Mouse (Mus musculus): ENCODE measurements at regions not wholly inside any gene's neighbourhood (a gene's known extent, or its start where the extent isn't known, plus 50 kb on each side); places are given as distances from the start of the nearest gene placed in this dataset.

DNA sequence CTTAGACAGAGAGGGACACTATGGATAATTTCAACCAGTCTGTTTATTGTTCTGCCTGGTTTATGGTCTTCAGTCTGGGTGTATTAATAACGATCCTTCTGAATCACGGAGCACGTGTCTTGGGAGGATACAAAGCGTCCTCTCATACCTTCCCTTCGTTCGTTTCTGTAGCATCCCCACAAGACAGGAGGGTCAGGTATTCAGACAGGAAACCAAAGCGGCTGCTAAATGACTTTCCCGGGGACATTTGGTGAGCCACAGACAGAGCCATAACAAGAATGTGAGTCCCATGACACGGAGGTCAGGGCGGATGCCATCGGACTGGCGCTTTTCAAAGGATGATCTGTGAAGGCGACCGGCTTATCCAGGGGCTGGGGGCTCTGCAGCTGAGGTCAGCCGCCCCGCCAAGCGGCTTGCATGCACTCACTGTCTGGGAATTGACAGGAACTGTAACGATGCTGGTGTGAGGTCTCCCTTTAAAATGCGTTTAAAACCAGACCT, 120.9 kb upstream of the Lrig3 start:
- Histone ChIP-seq H3K4me1 (peaks cover 5% of the 10 kb centered on the region), H3K9ac (peak overlapping the region; percentile 14; the same call in 1 of the 2 replicates), H3K27ac (no peak overlapping the region), H3K4me2 (peak overlapping the region; percentile 33), H3K4me3 (0 out of 2 replicates have a peak overlapping the region, but pooled peaks have one; percentile 1), H3K9me3 (replicated peaks) (no peaks in the 10 kb centered on the region), H3K36me3 (ENCODE audit: poor library complexity, severe bottlenecking) (no peaks in the 10 kb centered on the region), H3K27me3 (peaks cover 36% of the 10 kb centered on the region)
- WGBS: 15% methylated on average over 19 of the region's 19 CpGs
- no peak for ATAC-seq

DNA sequence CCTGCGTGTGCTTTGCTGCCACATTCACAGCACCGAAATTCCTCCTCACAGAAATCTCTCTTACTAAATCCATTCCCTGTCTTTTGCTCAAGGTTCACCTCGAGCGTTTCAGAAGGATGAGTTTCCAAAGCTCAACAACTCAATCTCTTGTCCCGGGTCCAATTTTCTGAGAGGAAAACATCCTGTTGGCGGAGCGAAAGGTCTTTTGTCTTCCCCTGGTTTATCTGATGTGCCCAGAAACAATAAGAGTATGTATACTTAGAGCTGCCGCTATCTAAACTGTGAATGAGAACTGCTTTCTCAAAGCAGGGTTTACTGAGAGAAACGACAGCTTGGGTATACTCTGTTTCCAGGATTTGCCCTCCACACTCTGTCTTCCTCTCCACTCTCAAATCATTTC, 115.6 kb upstream of the Lrig3 start:
- Histone ChIP-seq H3K9me3 (replicated peaks) (no peaks in the 10 kb centered on the region), H3K4me2 (no peak overlapping the region), H3K36me3 (ENCODE audit: poor library complexity, severe bottlenecking) (no peaks in the 10 kb centered on the region), H3K4me3 (no peak overlapping the region), H3K27ac (no peak overlapping the region), H3K27me3 (peaks cover 11% of the 10 kb centered on the region), H3K4me1 (no peaks in the 10 kb centered on the region), H3K9ac (no peak overlapping the region)
- WGBS: 57% methylated on average over 9 of the region's 9 CpGs
- ATAC-seq: no peak

DNA sequence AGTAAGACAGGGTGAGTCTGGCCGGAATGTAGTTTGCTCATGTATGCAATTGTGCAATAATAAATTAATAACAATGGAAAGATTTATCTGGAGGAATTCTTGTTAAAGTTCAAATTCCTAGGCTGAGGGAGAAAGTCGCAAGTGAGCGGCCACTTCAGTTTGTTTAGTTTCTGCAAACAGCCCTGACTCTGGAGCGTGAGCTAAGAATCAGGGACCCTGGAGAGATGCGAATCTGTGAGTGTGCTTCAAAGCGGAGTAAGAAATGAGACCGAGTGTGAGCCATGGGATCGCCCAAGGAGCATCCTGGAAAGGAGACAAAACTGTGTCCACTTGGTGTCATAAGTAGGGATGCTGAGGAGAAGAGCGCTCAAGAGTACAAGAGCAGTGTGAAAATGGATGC, 104.2 kb upstream of the Lrig3 start:
- ATAC-seq: no peak
- no peak overlapping the region for H3K4me3 ChIP-seq
- no peaks in the 10 kb centered on the region for H3K9me3 ChIP-seq (replicated peaks)
- no peaks in the 10 kb centered on the region for H3K27me3 ChIP-seq
- no peaks in the 10 kb centered on the region for H3K36me3 ChIP-seq (ENCODE audit: poor library complexity, severe bottlenecking)
- no peak overlapping the region for H3K9ac ChIP-seq
- no peak overlapping the region for H3K4me2 ChIP-seq
- WGBS: 95% methylated on average over 9 of the region's 9 CpGs
- H3K27ac ChIP-seq: no peak overlapping the region
- H3K4me1 ChIP-seq: no peaks in the 10 kb centered on the region

DNA sequence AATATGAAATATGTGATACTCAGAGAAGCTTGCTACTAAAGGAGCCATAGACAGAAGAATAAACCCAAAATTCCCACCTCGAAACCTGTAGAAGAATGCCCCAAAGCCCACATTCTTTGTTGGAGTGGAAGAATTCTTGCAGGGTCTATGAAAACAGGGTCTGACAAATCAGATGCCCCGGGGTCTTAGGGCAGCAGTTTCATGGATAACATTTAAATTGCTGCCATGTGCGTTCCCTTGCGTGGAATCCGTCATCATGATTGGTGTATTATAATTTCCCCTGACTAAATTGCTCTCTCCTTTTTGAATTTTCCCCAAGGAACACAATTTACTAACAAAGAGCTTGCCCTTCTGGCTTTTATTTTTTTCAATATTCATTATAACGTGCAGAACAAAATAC, 99.6 kb upstream of the Lrig3 start:
- ATAC-seq: no peak
- H3K27me3 ChIP-seq: no peaks in the 10 kb centered on the region
- WGBS: 86% methylated on average over 6 of the region's 6 CpGs

DNA sequence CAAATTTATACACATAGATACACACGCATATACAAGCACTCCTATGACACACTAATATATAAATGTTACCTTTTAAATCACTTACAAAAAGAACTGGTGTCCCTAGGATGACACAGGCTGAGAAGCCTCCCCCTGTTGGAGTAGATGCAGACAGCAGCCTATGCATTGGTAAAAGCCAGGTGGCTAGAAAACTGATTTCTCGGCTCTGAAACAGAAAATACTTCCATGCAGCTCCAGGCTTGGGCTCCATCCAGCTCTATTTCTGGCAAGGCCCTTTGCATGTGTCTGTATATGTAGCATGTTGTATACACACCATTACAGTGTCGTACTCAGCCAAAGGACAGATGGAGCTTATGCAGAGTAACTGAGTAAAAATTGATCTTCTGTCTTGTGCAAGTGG, 81.4 kb upstream of the Lrig3 start:
- Histone ChIP-seq H3K27ac (no peak overlapping the region), H3K4me2 (no peak overlapping the region), H3K36me3 (ENCODE audit: poor library complexity, severe bottlenecking) (no peaks in the 10 kb centered on the region), H3K9me3 (replicated peaks) (0 out of 2 replicates have a peak, but pooled peaks cover 2% of the 10 kb centered on the region), H3K4me1 (0 out of 2 replicates have a peak, but pooled peaks cover 5% of the 10 kb centered on the region), H3K27me3 (no peaks in the 10 kb centered on the region), H3K9ac (no peak overlapping the region), H3K4me3 (no peak overlapping the region)
- 85% methylated on average over 3 of the region's 3 CpGs for WGBS
- ATAC-seq: peak; percentile 83; the same call in 1 of the 2 replicates

More for the DNA sequence above, 99.6 kb upstream of the Lrig3 start:
- H3K27ac ChIP-seq: no peak overlapping the region
- no peaks in the 10 kb centered on the region for H3K4me1 ChIP-seq
- H3K9me3 ChIP-seq (replicated peaks): no peaks in the 10 kb centered on the region
- H3K4me2 ChIP-seq: no peak overlapping the region
- no peak overlapping the region for H3K9ac ChIP-seq
- no peak overlapping the region for H3K4me3 ChIP-seq
- H3K36me3 ChIP-seq (ENCODE audit: poor library complexity, severe bottlenecking): no peaks in the 10 kb centered on the region

DNA sequence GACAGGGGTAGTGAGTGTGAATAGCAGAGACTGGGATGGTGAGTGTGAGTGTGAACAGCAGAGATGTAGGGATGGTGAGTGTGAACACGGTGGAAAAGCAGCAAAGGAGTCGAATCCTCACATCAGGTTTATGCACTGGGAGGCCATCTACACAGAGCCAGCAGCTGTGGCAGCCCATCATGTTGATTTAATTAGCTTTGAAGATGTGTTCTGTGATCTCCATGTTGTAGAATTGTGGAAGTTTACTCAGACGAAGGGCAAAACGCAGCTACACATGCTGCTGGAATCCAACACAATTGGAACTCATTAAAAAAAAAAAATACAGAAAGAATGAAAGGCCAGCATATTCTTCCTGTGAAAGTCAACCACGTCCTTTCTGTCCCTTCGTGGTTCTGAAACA, 80.2 kb upstream of the Lrig3 start:
- no peak overlapping the region for H3K9ac ChIP-seq
- no peak for ATAC-seq
- 0 out of 2 replicates have a peak, but pooled peaks cover 2% of the 10 kb centered on the region for H3K9me3 ChIP-seq (replicated peaks)
- H3K4me3 ChIP-seq: no peak overlapping the region
- no peaks in the 10 kb centered on the region for H3K36me3 ChIP-seq (ENCODE audit: poor library complexity, severe bottlenecking)
- H3K4me1 ChIP-seq: 0 out of 2 replicates have a peak, but pooled peaks cover 5% of the 10 kb centered on the region
- no peak overlapping the region for H3K4me2 ChIP-seq
- no peak overlapping the region for H3K27ac ChIP-seq
- 15% methylated on average over 6 of the region's 6 CpGs for WGBS
- no peaks in the 10 kb centered on the region for H3K27me3 ChIP-seq

DNA sequence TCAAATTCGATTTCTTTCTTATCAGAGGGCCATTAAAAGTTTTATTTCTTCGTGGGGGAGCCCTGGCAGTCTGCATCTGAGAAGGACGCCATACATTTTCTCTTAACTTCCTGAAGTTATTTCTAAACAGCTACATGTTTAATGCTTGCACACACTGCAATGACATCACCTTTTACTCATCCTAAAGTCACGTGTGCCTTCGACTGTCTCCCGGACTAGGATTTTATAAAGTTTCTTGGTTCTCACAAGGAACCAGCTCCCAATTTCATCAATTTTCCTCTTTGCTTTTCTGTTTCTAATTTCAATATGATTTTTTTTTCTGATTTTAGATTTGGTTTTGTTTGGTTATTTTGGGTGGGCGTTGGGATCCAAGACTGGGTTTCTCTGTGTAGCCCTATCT, 73.8 kb upstream of the Lrig3 start:
- Histone ChIP-seq H3K27me3 (no peaks in the 10 kb centered on the region), H3K4me3 (no peak overlapping the region), H3K36me3 (ENCODE audit: poor library complexity, severe bottlenecking) (no peaks in the 10 kb centered on the region), H3K4me2 (no peak overlapping the region), H3K9me3 (replicated peaks) (0 out of 2 replicates have a peak, but pooled peaks cover 2% of the 10 kb centered on the region), H3K4me1 (no peaks in the 10 kb centered on the region), H3K9ac (no peak overlapping the region), H3K27ac (no peak overlapping the region)
- ATAC-seq: no peak
- 85% methylated on average over 7 of the region's 7 CpGs for WGBS

DNA sequence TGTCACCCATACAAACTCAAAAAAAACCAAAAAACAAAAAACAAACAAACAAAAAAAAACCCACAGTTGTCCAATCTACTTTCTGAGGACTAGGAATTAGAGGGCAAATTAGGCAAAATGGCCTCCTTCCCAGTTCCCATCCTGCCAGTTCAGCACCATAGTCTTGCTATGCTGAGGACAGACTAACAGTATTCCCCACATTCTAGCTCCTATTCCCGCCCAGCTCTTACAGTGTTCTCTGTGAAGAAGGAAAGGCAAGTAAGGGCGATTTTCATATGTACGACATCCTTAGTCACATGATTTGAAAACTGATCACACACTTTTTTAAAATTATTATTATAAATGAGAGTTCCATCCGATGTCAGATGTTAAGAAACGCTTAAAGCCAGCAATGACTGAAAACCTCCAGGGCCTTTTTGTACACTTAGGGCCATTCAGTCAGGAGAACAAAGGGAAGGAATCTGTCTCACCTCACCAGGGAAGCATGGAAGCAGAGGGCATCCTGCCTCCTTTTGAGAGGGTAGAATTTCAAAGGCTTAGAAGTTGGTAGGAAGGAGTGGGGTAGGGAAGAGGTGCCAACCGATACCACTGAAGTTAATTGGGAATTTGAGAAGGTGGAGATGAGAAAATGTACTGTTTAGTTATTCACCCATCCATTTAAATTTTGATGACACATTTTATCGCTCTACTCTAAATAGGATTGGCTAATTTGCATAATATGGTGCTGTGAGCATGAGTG, 70.1 kb upstream of the Lrig3 start:
- no peak overlapping the region for H3K4me3 ChIP-seq
- H3K9me3 ChIP-seq (replicated peaks): no peaks in the 10 kb centered on the region
- no peaks in the 10 kb centered on the region for H3K27me3 ChIP-seq
- WGBS: 54% methylated on average over 7 of the region's 7 CpGs
- no peaks in the 10 kb centered on the region for H3K4me1 ChIP-seq
- no peak overlapping the region for H3K9ac ChIP-seq
- no peak for ATAC-seq
- no peak overlapping the region for H3K4me2 ChIP-seq
- H3K27ac ChIP-seq: no peak overlapping the region
- H3K36me3 ChIP-seq (ENCODE audit: poor library complexity, severe bottlenecking): no peaks in the 10 kb centered on the region

DNA sequence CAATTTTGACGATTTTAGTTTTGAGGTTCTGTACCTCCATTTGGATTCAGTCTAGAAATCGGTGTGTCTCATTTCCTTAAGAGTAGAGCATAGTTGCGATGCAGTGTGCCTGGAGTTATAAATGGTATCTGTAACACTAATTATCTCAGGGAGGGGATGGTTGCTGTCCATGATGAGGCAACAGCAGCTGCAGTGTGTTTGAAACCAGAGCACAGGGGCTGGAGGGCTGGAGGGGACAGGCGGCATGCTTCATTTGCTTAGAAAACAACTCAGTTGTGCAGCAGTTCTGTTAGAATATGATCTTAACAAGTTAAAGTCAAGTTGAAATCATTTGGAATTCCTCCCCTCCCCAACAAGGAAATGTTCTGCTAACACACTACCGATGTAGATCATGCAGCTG, 69.3 kb upstream of the Lrig3 start:
- H3K4me2 ChIP-seq: no peak overlapping the region
- H3K9ac ChIP-seq: no peak overlapping the region
- no peak overlapping the region for H3K4me3 ChIP-seq
- no peak overlapping the region for H3K27ac ChIP-seq
- H3K27me3 ChIP-seq: no peaks in the 10 kb centered on the region
- no peaks in the 10 kb centered on the region for H3K4me1 ChIP-seq
- no peaks in the 10 kb centered on the region for H3K36me3 ChIP-seq (ENCODE audit: poor library complexity, severe bottlenecking)
- ATAC-seq: no peak
- 75% methylated on average over 5 of the region's 5 CpGs for WGBS
- H3K9me3 ChIP-seq (replicated peaks): no peaks in the 10 kb centered on the region

DNA sequence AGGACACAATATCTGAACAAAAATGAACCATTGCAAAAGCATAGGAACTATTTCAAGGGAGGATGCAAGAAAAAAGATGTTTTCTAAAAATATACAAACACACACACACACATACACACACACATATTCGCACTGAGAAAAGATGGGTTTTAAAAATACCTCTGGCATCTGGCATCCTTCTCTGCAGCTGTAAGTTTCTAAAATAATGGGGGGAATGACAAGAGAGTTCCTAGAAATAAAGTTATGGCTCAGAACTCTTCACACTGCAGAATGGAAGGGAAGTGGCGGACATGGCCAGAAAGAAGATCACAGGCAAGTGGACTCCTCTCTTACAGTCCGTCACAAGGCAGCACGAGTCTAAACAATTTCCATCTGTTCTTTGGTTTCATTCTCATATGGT, 66.5 kb upstream of the Lrig3 start:
- no peak overlapping the region for H3K4me2 ChIP-seq
- no peaks in the 10 kb centered on the region for H3K4me1 ChIP-seq
- no peak overlapping the region for H3K27ac ChIP-seq
- no peak for ATAC-seq
- whole genome bisulfite sequencing: 89% methylated on average over 4 of the region's 4 CpGs
- H3K36me3 ChIP-seq (ENCODE audit: poor library complexity, severe bottlenecking): no peaks in the 10 kb centered on the region
- H3K9ac ChIP-seq: no peak overlapping the region
- H3K27me3 ChIP-seq: no peaks in the 10 kb centered on the region
- H3K9me3 ChIP-seq (replicated peaks): no peaks in the 10 kb centered on the region
- H3K4me3 ChIP-seq: no peak overlapping the region

DNA sequence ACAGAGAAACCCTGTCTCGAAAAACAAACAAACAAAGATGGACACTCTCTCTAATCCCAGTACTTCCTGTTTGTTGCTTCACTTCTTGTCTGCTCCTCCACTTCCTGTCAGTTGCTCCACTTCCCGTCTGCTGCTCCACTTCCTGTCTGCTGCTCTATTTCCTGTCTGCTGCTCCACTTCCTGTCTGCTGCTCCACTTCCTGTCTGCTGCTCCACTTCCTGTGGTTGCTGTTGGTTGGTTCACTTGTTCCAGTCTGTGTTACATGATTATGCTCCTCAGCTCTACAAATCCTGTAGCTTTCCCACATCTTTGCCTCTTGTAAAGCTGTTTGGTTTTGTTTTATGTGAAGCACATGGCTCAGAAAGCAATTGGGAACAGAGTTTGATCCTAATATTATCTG, 65.4 kb upstream of the Lrig3 start:
- no peak overlapping the region for H3K4me3 ChIP-seq
- H3K27me3 ChIP-seq: no peaks in the 10 kb centered on the region
- no peak overlapping the region for H3K27ac ChIP-seq
- 86% methylated on average over 2 of the region's 2 CpGs for WGBS
- H3K9ac ChIP-seq: no peak overlapping the region
- no peaks in the 10 kb centered on the region for H3K36me3 ChIP-seq (ENCODE audit: poor library complexity, severe bottlenecking)
- H3K4me1 ChIP-seq: no peaks in the 10 kb centered on the region
- no peaks in the 10 kb centered on the region for H3K9me3 ChIP-seq (replicated peaks)
- ATAC-seq: no peak
- H3K4me2 ChIP-seq: no peak overlapping the region

DNA sequence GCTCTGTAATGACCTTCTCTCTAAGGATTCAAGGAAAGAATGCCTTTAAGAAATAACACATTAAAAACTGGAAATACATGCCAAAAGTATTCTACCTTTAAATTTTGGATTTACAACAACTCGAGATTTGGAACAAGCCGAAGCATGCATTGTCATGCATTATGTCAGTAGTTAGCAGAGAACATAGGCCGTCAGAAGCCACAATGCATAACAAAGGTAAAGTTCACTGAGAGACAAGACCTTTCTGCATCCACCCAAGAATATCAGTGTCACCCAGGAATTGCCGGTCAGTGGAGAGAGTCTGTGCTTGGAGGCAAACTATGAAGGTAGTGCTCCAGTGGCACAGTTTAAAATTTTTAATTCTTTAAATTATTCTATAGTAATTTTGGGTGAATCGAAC, 63.3 kb upstream of the Lrig3 start:
- H3K4me2 ChIP-seq: no peak overlapping the region
- no peaks in the 10 kb centered on the region for H3K4me1 ChIP-seq
- H3K36me3 ChIP-seq (ENCODE audit: poor library complexity, severe bottlenecking): no peaks in the 10 kb centered on the region
- no peak overlapping the region for H3K9ac ChIP-seq
- no peak overlapping the region for H3K27ac ChIP-seq
- H3K27me3 ChIP-seq: no peaks in the 10 kb centered on the region
- 78% methylated on average over 5 of the region's 5 CpGs for WGBS
- no peak for ATAC-seq
- H3K9me3 ChIP-seq (replicated peaks): no peaks in the 10 kb centered on the region
- no peak overlapping the region for H3K4me3 ChIP-seq

DNA sequence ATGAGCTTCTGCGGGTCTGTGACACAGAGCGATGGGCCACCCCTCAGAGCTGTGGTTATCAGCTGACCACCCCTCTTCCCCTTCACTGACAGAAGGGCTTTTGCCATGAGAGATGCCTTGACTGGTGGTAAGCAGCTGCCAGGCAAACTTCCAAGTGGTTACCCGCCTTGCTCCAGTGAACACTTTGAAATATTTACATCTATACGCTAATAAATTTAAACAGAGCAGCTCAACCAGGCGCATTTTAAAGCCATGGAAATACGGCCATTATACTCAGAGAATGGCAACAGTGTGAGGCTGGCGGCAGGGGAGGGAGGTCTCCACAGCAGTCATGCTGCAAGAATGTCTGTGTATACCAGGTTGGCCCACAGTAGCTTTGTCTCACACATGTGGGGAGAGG, 53.8 kb upstream of the Lrig3 start:
- H3K27ac ChIP-seq: no peak overlapping the region
- peaks cover 8% of the 10 kb centered on the region; the same call in 1 of the 2 replicates for H3K4me1 ChIP-seq
- H3K4me2 ChIP-seq: no peak overlapping the region
- no peaks in the 10 kb centered on the region for H3K27me3 ChIP-seq
- H3K9me3 ChIP-seq (replicated peaks): no peaks in the 10 kb centered on the region
- WGBS: 34% methylated on average over 7 of the region's 7 CpGs
- no peaks in the 10 kb centered on the region for H3K36me3 ChIP-seq (ENCODE audit: poor library complexity, severe bottlenecking)
- no peak overlapping the region for H3K9ac ChIP-seq
- peak; percentile 63; the same call in 1 of the 2 replicates for ATAC-seq
- no peak overlapping the region for H3K4me3 ChIP-seq
